Mouse (Mus musculus) heart, adult 2 months (tissue): Measurements from ENCODE around the gene Fam71e1.

Source experiments
- CTCF ChIP-seq: fragments of 200-600 bp; IDR thresholded peaks from 2 replicates; pipeline ENCODE4 v1.8.1; 2022; ENCODE audit warnings: antibody characterized with exemption, mild to moderate bottlenecking, moderate library complexity
- POLR2A ChIP-seq: fragments of 200-500 bp; IDR thresholded peaks from 2 replicates; pipeline ENCODE4 v1.6.1; 2011; ENCODE audit warnings: mild to moderate bottlenecking, low read depth, low read length, control low read depth; ENCODE audit not compliant: insufficient read depth

DNA sequence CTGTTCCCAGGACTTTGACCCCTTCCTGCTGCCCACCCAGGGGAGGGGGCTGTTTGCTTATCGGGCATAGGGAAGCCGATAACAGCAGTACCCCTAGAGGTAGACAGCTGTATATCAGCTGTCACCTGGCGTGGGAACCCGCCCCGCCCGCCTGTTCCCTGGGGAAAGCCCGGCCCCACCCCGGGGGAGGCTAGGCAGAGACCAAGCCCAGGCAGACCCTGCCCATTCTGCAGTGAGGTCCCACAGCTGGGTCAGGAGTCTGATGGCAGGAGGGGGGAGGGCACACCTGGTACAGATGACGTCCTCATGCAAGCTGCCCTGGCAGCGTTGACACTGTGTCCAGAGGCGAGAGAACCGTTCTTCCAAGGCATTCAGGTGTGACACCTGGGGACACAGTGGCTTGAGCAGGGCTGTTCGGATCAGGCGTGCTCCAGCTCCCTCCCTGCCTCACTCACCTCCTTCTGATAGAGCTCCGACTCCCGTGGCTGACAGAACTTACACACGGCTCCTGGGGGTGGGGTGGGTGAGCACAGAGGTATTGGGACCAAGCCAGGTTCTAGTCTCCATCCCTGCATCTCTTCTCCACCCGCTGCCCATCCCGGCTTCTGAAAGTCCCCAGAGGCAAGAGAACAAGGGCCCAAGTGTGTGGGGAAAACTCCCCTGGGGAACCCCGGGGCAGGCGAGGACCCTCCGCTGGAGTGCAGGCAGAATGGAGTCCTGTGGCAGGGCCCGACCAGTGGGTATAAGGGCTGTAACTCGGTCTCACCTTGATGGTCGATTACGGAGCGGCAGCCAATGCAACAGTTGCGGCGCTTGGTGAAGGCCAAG is 36.8 kb downstream of the Fam71e1 start:
- TF ChIP-seq CTCF (no peak), POLR2A (no peak)
